Mouse (Mus musculus): ENCODE measurements at regions not wholly inside any gene's neighbourhood (a gene's known extent, or its start where the extent isn't known, plus 50 kb on each side); places are given as distances from the start of the nearest gene placed in this dataset.

DNA sequence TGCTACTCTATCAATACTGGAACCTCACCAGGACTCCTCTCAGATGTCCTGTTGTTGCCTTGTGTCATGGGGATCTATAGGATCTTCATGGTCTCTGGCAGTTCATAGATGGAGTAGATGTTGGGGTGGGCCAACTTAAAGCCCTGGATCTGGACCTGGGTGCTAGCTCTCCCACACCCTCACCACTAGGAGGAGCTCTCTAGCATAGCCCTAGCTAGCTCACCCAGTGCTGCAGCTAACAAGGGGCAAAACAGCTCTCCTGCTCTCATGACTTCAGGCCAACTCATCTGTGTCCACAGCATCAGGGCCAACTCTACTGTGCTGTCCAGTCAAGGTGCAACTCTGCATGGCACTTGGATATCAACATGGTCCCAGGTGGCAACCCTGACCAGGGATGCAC is 118.3 kb downstream of the Fgf18 start:
- TF ChIP-seq CTCF (IDR thresholded peaks at IDR 0.05; ENCODE audit: extremely low read depth, insufficient read length, insufficient replicate concordance, low read depth, low read length) (peak; percentile 32; the same call in 1 of the 2 replicates), POLR2A (IDR thresholded peaks at IDR 0.05; ENCODE audit: low read depth, low read length) (no peak)

Measured in small intestine, adult 2 months (tissue).